Mouse (Mus musculus): Measurements from ENCODE around the gene P2ry4. TPM values are rescaled to one million over a fixed set of nuclear protein-coding genes. Genes with fewer than 3 reads are reported as not detected.
A peak's percentile ranks its signal among the peaks of the same experiment; 100 is the strongest.

Gene P2ry4
- polyA plus RNA-seq (2012; rRNA removed), result 0.04 TPM in 1 of 2 replicates, not detected in the other

DNA sequence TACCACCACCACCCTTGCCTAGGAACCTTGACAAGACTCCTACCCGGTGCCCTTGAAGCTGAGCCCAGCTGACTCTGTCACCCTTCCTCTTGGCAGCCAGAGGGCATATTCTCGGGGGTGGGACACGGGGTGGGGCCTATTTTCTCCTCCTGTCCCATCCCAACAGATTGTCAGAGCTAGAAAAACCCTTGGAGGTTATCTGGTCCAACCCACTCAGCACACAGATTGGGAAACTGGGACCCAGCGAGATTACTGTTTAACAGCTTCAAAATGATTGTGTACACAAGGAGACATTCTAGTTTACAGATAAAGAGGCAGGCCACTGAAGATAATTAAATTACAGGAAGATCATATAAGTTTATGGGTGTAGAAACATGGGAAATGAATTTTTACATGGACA lies at the start of gene P2ry4:
Gene P2ry4, minus strand, starts transcription at position 79 of the 400 bp plus-strand sequence.
- H3K27ac ChIP-seq (ENCODE audit: insufficient read depth, low read length), result no peak within 1 kb of the TSS
- H3K4me1 ChIP-seq (ENCODE audit: control insufficient read depth, insufficient read depth, low read length), result no peaks in the 10 kb centered on the region; the same call in 1 of the 2 replicates
- H3K4me3 ChIP-seq (ENCODE audit: insufficient read depth, low read length), result no peak within 1 kb of the TSS
- TF ChIP-seq POLR2A (IDR thresholded peaks at IDR 0.05; ENCODE audit: extremely low read depth, insufficient read depth, low read length) (no peak), CTCF (IDR thresholded peaks at IDR 0.05; ENCODE audit: extremely low read depth, insufficient read depth, low read length) (no peak)

DNA sequence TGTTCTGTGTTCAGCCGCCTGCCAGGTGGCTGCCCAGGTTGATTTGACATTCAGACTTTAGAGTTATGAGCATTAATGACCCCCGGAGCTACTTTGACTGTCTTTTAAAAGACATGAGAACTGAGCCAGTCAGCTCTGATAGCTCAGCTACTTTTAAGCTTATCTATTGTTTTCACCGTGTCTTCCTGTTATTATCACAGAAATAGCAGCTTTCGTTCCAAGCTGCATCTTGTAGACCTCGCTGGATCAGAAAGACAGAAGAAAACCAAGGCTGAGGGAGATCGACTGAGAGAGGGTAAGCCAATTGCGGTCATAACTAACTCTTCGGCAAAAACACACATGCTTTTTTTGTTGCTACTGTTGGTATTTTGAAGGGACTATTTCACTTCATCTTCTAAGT lies 43.8 kb upstream of the P2ry4 start:
- H3K4me1 ChIP-seq (ENCODE audit: control insufficient read depth, insufficient read depth, low read length), result no peaks in the 10 kb centered on the region
- TF ChIP-seq POLR2A (IDR thresholded peaks at IDR 0.05; ENCODE audit: extremely low read depth, insufficient read depth, low read length), result no peak
- no peak overlapping the region for H3K4me3 ChIP-seq (ENCODE audit: insufficient read depth, low read length)
- H3K27ac ChIP-seq (ENCODE audit: insufficient read depth, low read length), result no peak overlapping the region

DNA sequence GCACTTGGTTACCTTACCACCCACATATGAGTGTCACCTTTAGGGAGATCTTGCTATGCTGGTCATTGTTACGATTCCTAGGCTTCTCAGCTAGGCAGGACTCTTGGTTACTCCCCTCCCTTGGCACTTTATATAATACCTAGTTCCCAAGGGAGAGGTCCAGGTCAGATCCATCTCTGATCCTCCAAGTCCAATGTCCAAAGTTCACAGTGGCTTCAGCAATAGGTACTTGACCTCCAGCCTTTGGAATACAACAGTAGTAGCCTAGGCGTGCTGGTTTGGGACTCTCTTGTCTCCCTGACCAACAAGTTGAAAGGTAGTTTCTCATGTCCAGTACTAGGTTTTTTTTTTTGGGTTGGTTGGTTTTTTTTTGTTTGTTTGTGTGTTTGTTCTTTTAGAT lies 34.4 kb upstream of the P2ry4 start:
- Histone ChIP-seq H3K27ac (ENCODE audit: insufficient read depth, low read length) (no peak overlapping the region), H3K4me1 (ENCODE audit: control insufficient read depth, insufficient read depth, low read length) (no peaks in the 10 kb centered on the region; the same call in 1 of the 2 replicates), H3K4me3 (ENCODE audit: insufficient read depth, low read length) (no peak overlapping the region)
- TF ChIP-seq POLR2A (IDR thresholded peaks at IDR 0.05; ENCODE audit: extremely low read depth, insufficient read depth, low read length) (no peak), CTCF (IDR thresholded peaks at IDR 0.05; ENCODE audit: extremely low read depth, insufficient read depth, low read length) (no peak)

DNA sequence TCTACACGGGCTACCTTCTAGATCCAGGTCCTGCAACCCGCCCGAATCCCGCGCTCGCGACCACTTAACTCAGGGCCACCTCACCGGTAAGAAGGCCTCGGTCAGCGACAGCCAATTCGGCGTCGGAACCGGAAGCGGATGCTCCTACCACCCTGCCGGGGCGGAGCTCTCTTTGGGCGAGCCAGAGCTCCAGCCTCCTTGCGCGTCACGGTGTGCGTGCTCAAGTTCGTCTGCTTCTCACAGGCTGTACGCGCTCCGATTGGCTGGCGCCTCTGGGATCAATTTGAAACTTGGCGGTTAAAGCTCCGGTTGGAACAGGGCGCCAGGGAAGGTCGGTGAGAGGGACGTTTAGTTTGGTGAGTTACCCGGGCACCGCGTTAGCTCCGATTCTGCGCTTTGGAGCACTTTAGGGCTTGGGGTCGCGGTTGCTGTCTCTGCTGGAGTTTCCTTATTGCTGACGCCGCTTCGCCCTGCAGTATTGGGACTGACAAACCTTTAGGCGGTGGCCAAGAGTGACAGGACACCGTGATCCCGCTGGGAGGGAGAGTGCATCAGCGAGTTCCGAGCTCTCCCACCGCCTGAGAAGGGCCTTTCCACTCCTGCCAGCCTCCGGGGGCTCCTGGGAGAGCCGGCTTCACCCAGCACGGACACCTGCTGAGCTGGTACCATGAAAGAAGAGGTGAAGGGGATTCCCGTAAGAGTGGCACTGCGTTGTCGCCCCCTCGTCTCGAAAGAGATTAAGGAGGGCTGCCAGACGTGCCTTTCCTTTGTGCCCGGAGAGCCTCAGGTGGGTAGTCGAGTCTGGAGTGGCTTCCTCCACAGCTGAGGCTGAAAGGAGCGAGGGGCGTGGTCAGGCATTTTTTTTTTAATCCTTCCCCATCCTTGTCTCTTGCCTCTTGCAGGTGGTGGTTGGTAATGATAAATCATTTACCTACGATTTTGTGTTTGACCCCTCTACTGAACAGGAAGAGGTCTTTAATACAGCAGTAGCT lies 31.4 kb upstream of the P2ry4 start, which contains the start of gene Pdzd11:
Gene Pdzd11, minus strand, starts transcription at position 767 of the 992 bp plus-strand sequence.
- H3K4me1 ChIP-seq (ENCODE audit: control insufficient read depth, insufficient read depth, low read length), result no peaks in the 10 kb centered on the region; the same call in 1 of the 2 replicates
- H3K4me3 ChIP-seq (ENCODE audit: insufficient read depth, low read length), result peak within 1 kb of the TSS; percentile 39
- TF ChIP-seq CTCF (IDR thresholded peaks at IDR 0.05; ENCODE audit: extremely low read depth, insufficient read depth, low read length) (no peak), POLR2A (IDR thresholded peaks at IDR 0.05; ENCODE audit: extremely low read depth, insufficient read depth, low read length) (peak; percentile 61; the same call in 1 of the 2 replicates)

DNA sequence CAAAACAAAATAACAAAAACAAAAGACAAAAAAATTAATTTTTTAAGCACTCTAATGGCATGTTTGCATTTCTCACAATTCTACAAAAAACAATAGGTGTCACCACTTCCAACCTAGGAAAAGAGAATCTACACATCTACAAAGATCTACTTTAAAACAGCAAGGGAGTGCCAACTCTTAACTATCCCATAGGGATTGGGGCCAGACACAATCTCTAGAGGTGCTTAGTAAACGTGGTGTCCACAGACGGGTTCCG lies 30.8 kb upstream of the P2ry4 start, which contains the start of gene Kif4:
Gene Kif4, plus strand, starts transcription at position 192 of the 256 bp plus-strand sequence.
- TF ChIP-seq POLR2A (IDR thresholded peaks at IDR 0.05; ENCODE audit: extremely low read depth, insufficient read depth, low read length), result no peak
- TF ChIP-seq CTCF (IDR thresholded peaks at IDR 0.05; ENCODE audit: extremely low read depth, insufficient read depth, low read length), result no peak
- Histone ChIP-seq H3K4me3 (ENCODE audit: insufficient read depth, low read length) (peak within 1 kb of the TSS; percentile 39), H3K27ac (ENCODE audit: insufficient read depth, low read length) (no peak within 1 kb of the TSS)

More for the DNA sequence above, 31.4 kb upstream of the P2ry4 start, which contains the start of gene Pdzd11:
- no peak within 1 kb of the TSS for H3K27ac ChIP-seq (ENCODE audit: insufficient read depth, low read length)

DNA sequence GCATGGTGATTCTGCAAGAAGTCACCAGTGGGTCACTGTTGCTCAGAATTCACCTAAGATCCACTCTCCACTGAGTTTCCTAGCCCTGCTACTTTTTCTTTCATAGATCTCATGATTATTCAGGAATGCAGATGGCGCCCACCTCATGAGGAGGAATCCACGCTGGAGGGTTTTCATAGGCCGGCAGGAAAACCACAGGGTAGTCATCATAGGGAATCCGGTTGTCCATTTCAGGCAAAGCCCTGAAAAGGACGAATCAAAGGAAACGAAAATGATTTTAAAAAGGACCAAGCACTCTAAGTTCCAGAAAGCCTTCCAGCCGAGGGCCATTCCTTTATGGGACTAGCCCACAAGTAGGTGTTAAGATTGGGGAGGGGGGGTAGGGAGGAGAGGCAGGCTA lies 30.5 kb upstream of the P2ry4 start:
- H3K4me3 ChIP-seq (ENCODE audit: insufficient read depth, low read length), result peak overlapping the region; percentile 39
- H3K27ac ChIP-seq (ENCODE audit: insufficient read depth, low read length), result no peak overlapping the region
- no peaks in the 10 kb centered on the region; the same call in 1 of the 2 replicates for H3K4me1 ChIP-seq (ENCODE audit: control insufficient read depth, insufficient read depth, low read length)
- TF ChIP-seq POLR2A (IDR thresholded peaks at IDR 0.05; ENCODE audit: extremely low read depth, insufficient read depth, low read length) (no peak), CTCF (IDR thresholded peaks at IDR 0.05; ENCODE audit: extremely low read depth, insufficient read depth, low read length) (no peak)

More for the DNA sequence above, 30.8 kb upstream of the P2ry4 start, which contains the start of gene Kif4:
- no peaks in the 10 kb centered on the region; the same call in 1 of the 2 replicates for H3K4me1 ChIP-seq (ENCODE audit: control insufficient read depth, insufficient read depth, low read length)

DNA sequence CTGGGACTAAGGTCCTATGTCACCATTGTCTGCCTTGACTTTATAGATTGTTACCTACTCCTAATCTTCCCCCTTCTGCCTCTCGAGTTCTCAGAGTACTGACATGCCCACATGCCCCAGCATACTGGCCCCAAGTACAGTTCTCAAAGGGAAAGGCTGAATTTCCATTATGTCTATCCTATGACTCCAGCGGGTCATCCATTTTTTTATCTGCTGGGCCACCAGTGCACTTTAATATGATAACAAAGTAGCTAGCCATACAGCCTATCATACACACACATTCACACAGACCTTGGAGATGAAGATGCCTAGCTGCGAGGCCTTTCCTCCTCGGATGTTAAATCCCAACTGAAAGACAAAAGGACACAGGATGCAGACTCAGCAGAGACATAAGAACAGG lies 29.6 kb upstream of the P2ry4 start:
- no peak overlapping the region for H3K27ac ChIP-seq (ENCODE audit: insufficient read depth, low read length)
- no peaks in the 10 kb centered on the region; the same call in 1 of the 2 replicates for H3K4me1 ChIP-seq (ENCODE audit: control insufficient read depth, insufficient read depth, low read length)
- no peak overlapping the region for H3K4me3 ChIP-seq (ENCODE audit: insufficient read depth, low read length)
- TF ChIP-seq POLR2A (IDR thresholded peaks at IDR 0.05; ENCODE audit: extremely low read depth, insufficient read depth, low read length) (no peak), CTCF (IDR thresholded peaks at IDR 0.05; ENCODE audit: extremely low read depth, insufficient read depth, low read length) (no peak)

DNA sequence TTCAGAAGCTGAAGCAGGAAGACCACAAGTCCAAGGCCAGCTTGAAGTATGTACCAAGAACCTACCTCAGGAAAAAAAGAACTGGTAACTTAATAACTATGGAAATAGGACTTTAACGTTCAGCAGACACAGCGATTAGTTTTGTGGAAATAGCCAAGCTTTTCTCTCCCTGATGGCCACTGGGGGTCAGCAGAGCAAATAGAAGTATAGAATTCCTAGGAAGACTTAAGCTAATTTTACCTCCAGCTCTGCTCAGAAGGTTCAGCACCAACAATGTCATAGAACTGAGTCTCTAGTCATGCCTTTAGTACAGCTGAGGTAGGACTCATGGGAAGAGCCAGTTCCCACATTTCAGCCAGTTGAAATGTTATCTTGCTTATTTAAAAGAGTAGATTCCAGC lies 26.7 kb upstream of the P2ry4 start:
- TF ChIP-seq CTCF (IDR thresholded peaks at IDR 0.05; ENCODE audit: extremely low read depth, insufficient read depth, low read length) (peak; percentile 26; the same call in 1 of the 2 replicates), POLR2A (IDR thresholded peaks at IDR 0.05; ENCODE audit: extremely low read depth, insufficient read depth, low read length) (no peak)
- Histone ChIP-seq H3K4me1 (ENCODE audit: control insufficient read depth, insufficient read depth, low read length) (no peaks in the 10 kb centered on the region; the same call in 1 of the 2 replicates), H3K27ac (ENCODE audit: insufficient read depth, low read length) (no peak overlapping the region), H3K4me3 (ENCODE audit: insufficient read depth, low read length) (no peak overlapping the region)

DNA sequence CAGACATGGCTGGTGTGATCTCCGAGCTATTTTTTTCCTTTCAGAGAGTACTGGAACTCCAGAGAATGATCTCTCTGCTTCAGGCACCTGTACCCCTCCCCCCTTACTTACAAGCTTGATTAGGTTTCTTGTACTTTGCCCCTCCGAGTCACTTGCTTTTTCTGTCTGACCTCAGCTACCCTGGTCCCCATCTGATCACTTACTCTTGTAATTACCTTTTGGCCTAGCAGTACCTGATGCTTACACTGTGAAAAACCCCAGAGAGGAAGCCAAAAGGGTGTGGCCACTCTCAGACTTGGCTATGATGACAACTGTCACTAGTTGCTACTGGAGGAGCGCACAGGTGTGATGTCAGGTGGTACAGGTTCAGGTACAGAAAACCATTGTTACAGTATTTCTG lies 23.8 kb upstream of the P2ry4 start:
- no peaks in the 10 kb centered on the region for H3K4me1 ChIP-seq (ENCODE audit: control insufficient read depth, insufficient read depth, low read length)
- H3K4me3 ChIP-seq (ENCODE audit: insufficient read depth, low read length), result no peak overlapping the region
- H3K27ac ChIP-seq (ENCODE audit: insufficient read depth, low read length), result no peak overlapping the region
- TF ChIP-seq CTCF (IDR thresholded peaks at IDR 0.05; ENCODE audit: extremely low read depth, insufficient read depth, low read length) (no peak), POLR2A (IDR thresholded peaks at IDR 0.05; ENCODE audit: extremely low read depth, insufficient read depth, low read length) (no peak)
